12 mouse cellular contexts compared by ENCODE assay signal in genomic region chr19:32323070-32323469, GRCm38 (mm10).
DNase-seq lines count a peak whose midpoint lies in the region; ATAC-seq and TF ChIP-seq lines count a peak whose summit lies in the region.
"Had no signal": no experiment of that assay in that cellular context is flagged by ENCODE, and none has a peak within 500 bp of the region (broad histone marks: within the 10 kb centered on the region; RNA-seq: fewer than 3 reads in every experiment).

No protein-coding gene starts in this region.

- intact Hi-C loops in left cerebral cortex, postnatal 4 days (cut with DNase I), result no loop called here

- peaks cover 50% of the 10 kb centered on the region for H3K4me1 ChIP-seq in heart, postnatal 0 days (ENCODE audit: control insufficient read depth, insufficient read depth)
- H3K4me1 ChIP-seq in lung, postnatal 0 days (ENCODE audit: insufficient read depth, low read depth, low read length), result peaks cover 7% of the 10 kb centered on the region; the same call in 1 of the 2 replicates
- H3K4me1 ChIP-seq in kidney, postnatal 0 days (replicated peaks; ENCODE audit: insufficient read depth, low read length), result peaks cover 45% of the 10 kb centered on the region
- peaks cover 3% of the 10 kb centered on the region; the same call in 1 of the 2 replicates for H3K4me1 ChIP-seq in stomach, postnatal 0 days (replicated peaks; ENCODE audit: control insufficient read depth, insufficient read depth)

- DNase-seq in heart, postnatal 0 days (ENCODE audit: low spot score), result no peak
- no peak for DNase-seq in heart, adult 8-10 months (ENCODE audit: low spot score)
- peak; percentile 81 for DNase-seq in lung, postnatal 0 days (ENCODE audit: low spot score)
- no peak for DNase-seq in lung, postnatal 14 days
- no peak for DNase-seq in kidney, postnatal 0 days (ENCODE audit: low spot score)
- DNase-seq in stomach, postnatal 0 days (ENCODE audit: low spot score), result no peak
- DNase-seq in left cerebral cortex, postnatal 4 days, result no peak
- no peak for DNase-seq in embryo, embryonic 11 days
- DNase-seq: right cerebral cortex, postnatal 4 days had no signal

- no peak overlapping the region for H3K9ac ChIP-seq in heart, postnatal 0 days (replicated peaks; ENCODE audit: low read depth, low read length)
- H3K9ac ChIP-seq in lung, postnatal 0 days (replicated peaks; ENCODE audit: low read depth), result no peak overlapping the region
- no peak overlapping the region for H3K9ac ChIP-seq in kidney, postnatal 0 days (ENCODE audit: low read depth, low read length)
- no peak overlapping the region; the same call in 1 of the 2 replicates for H3K9ac ChIP-seq in stomach, postnatal 0 days (ENCODE audit: low read length)

- H3K4me2 ChIP-seq in heart, postnatal 0 days (ENCODE audit: low read depth, low read length), result no peak overlapping the region
- H3K4me2 ChIP-seq in lung, postnatal 0 days (replicated peaks; ENCODE audit: low read depth, low read length), result no peak overlapping the region
- H3K4me2 ChIP-seq in kidney, postnatal 0 days (ENCODE audit: low read length), result peak overlapping the region; percentile 40; the same call in 1 of the 2 replicates
- no peak overlapping the region for H3K4me2 ChIP-seq in stomach, postnatal 0 days (replicated peaks; ENCODE audit: low read depth)

- peak overlapping the region; percentile 81; the same call in 1 of the 2 replicates for H3K27ac ChIP-seq in heart, postnatal 0 days (ENCODE audit: low read depth)
- peak overlapping the region; percentile 45; the same call in 1 of the 2 replicates for H3K27ac ChIP-seq in lung, postnatal 0 days (ENCODE audit: low read length)
- peak overlapping the region; percentile 78 for H3K27ac ChIP-seq in kidney, postnatal 0 days
- peak overlapping the region; percentile 75 for H3K27ac ChIP-seq in stomach, postnatal 0 days (replicated peaks)

- no peak for TF ChIP-seq EP300 in heart, postnatal 0 days (IDR thresholded peaks at IDR 0.05; ENCODE audit: low read depth)
- peak; percentile 73 for TF ChIP-seq EP300 in lung, postnatal 0 days (IDR thresholded peaks at IDR 0.05)
- no peak for TF ChIP-seq EP300 in stomach, postnatal 0 days (optimal IDR thresholded peaks at IDR 0.05)

- H3K4me3 ChIP-seq in heart, postnatal 0 days (ENCODE audit: low read depth, low read length), result no peak overlapping the region
- no peak overlapping the region for H3K4me3 ChIP-seq in lung, postnatal 0 days (ENCODE audit: low read depth, low read length)
- no peak overlapping the region for H3K4me3 ChIP-seq in kidney, postnatal 0 days (replicated peaks; ENCODE audit: low read depth, low read length)
- no peak overlapping the region for H3K4me3 ChIP-seq in stomach, postnatal 0 days (ENCODE audit: low read depth, low read length)
- H3K4me3 ChIP-seq: forebrain, embryonic 10.5 days; megakaryocyte, embryonic 14.5 days had no signal

- H3K36me3 ChIP-seq in heart, postnatal 0 days (replicated peaks; ENCODE audit: control insufficient read depth, insufficient read depth, low read length), result no peaks in the 10 kb centered on the region
- no peaks in the 10 kb centered on the region for H3K36me3 ChIP-seq in lung, postnatal 0 days (ENCODE audit: insufficient read depth, low read length)
- no peaks in the 10 kb centered on the region for H3K36me3 ChIP-seq in kidney, postnatal 0 days (ENCODE audit: insufficient read depth, low read length)
- no peaks in the 10 kb centered on the region for H3K36me3 ChIP-seq in stomach, postnatal 0 days (ENCODE audit: control insufficient read depth, insufficient read depth, low read length)
- H3K36me3 ChIP-seq: forebrain, embryonic 10.5 days had no signal

- ATAC-seq in heart, postnatal 0 days (ENCODE audit: insufficient read depth, low read depth), result no peak
- peak; percentile 44 for ATAC-seq in lung, postnatal 0 days
- no peak for ATAC-seq in kidney, postnatal 0 days (replicated peaks; ENCODE audit: low FRiP score, low read depth)
- ATAC-seq in stomach, postnatal 0 days (ENCODE audit: low FRiP score, low TSS enrichment), result no peak
- ATAC-seq: activated CD4-positive, CD25-positive, alpha-beta regulatory T cell, adult 4 months had no signal

- TF ChIP-seq CTCF in heart, postnatal 0 days (IDR thresholded peaks at IDR 0.05; ENCODE audit: low read depth), result no peak
- no peak for TF ChIP-seq CTCF in lung, postnatal 0 days (IDR thresholded peaks at IDR 0.05)
- TF ChIP-seq CTCF in kidney, postnatal 0 days (IDR thresholded peaks at IDR 0.05; ENCODE audit: low read depth), result no peak
- no peak for TF ChIP-seq CTCF in stomach, postnatal 0 days (IDR thresholded peaks at IDR 0.05; ENCODE audit: low read depth)

- no peaks in the 10 kb centered on the region for H3K27me3 ChIP-seq in heart, postnatal 0 days (ENCODE audit: control insufficient read depth, insufficient read depth, low read length)
- no peaks in the 10 kb centered on the region for H3K27me3 ChIP-seq in lung, postnatal 0 days (replicated peaks; ENCODE audit: insufficient read depth, low read length)
- H3K27me3 ChIP-seq in kidney, postnatal 0 days (ENCODE audit: insufficient read depth, low read length), result no peaks in the 10 kb centered on the region
- H3K27me3 ChIP-seq in stomach, postnatal 0 days (ENCODE audit: control insufficient read depth, insufficient read depth, low read length), result no peaks in the 10 kb centered on the region
- H3K27me3 ChIP-seq: megakaryocyte, embryonic 14.5 days had no signal

- 85% methylated on average over 11 of the region's 11 CpGs for WGBS in heart, postnatal 0 days
- WGBS in lung, postnatal 0 days, result 44% methylated on average over 11 of the region's 11 CpGs
- 48% methylated on average over 11 of the region's 11 CpGs for WGBS in kidney, postnatal 0 days
- WGBS in stomach, postnatal 0 days, result 56% methylated on average over 11 of the region's 11 CpGs

- H3K9me3 ChIP-seq in heart, postnatal 0 days (replicated peaks; ENCODE audit: control insufficient read depth, low read length), result no peaks in the 10 kb centered on the region
- no peaks in the 10 kb centered on the region for H3K9me3 ChIP-seq in lung, postnatal 0 days (ENCODE audit: low read length)
- H3K9me3 ChIP-seq in kidney, postnatal 0 days (replicated peaks; ENCODE audit: low read length), result no peaks in the 10 kb centered on the region
- no peaks in the 10 kb centered on the region for H3K9me3 ChIP-seq in stomach, postnatal 0 days (ENCODE audit: control insufficient read depth, low read length)
- H3K9me3 ChIP-seq: forebrain, embryonic 10.5 days; megakaryocyte, embryonic 14.5 days had no signal
